Mouse (Mus musculus) Muller cell, postnatal 12 days (primary cell): ENCODE data around the gene Cgn.
"Not testable (repeated sequence)": the region's sequence is repeated elsewhere in the genome, so short reads cannot be mapped to it uniquely, and the experiment has no call there.

ENCODE experiments used
- DNase-seq: peaks from one replicate; pipeline ENCODE4 v3.0.0-alpha.2; 2015; ENCODE audit errors: inconsistent ontology term

Cgn gene

DNA sequence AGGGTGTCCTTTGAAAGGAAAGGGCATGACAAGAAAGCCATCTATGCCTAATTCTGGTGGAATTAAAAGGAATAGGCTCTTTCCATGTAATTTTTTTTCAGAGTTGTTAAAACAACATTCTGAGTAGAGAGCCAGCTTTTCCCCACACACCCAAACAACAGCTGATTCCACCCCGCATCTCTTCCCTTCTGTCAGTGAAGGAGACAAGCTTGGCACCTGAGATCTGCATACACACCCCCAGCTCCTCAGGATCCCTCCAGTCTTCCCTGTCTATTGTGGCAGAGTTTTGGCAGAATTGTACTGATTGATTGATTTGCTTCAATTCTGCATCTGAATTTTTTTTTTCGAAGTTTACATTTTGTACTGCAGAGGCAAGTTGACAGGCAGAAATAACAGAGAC is 6.0 kb upstream of the Cgn start:
- DNase-seq = no peak

DNA sequence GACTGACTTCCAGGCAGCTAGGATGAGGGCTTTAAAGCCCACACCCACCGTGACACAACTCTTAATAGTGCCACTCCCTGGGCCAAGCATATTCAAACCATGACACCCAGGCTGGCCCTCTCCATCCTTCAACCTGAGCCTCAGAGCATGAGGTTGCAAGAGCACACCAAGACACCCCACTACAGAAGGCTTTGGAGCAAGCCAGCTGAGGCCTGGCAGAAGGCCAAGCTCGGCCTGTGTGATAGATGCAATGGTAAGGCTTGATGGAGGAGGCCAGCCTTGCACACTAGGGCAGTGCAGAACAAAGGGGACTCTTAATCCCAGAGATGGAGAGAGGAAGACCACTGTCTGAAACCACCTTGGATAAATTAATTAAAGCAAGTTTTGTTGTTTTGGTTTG is 3.2 kb upstream of the Cgn start:
- DNase-seq = no peak

DNA sequence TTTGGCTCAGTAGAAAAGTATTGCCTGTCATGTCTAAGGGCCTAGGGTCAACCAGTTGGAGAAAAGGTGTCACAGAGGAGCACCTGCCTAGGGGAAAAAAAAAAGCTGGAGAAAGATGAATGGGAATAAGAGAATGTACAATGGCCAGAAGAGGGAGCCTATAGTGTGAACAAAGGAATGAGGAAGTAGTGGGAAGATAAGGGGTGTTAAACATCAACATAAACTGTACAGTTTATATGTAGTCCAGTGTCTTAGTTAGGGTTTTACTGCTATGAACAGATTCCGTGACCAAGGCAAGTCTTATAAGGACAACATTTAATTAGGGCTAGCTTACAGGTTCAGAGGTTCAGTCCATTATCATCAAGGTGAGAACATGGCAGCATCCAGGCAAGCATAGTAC is 2.8 kb upstream of the Cgn start:
- no peak for DNase-seq

DNA sequence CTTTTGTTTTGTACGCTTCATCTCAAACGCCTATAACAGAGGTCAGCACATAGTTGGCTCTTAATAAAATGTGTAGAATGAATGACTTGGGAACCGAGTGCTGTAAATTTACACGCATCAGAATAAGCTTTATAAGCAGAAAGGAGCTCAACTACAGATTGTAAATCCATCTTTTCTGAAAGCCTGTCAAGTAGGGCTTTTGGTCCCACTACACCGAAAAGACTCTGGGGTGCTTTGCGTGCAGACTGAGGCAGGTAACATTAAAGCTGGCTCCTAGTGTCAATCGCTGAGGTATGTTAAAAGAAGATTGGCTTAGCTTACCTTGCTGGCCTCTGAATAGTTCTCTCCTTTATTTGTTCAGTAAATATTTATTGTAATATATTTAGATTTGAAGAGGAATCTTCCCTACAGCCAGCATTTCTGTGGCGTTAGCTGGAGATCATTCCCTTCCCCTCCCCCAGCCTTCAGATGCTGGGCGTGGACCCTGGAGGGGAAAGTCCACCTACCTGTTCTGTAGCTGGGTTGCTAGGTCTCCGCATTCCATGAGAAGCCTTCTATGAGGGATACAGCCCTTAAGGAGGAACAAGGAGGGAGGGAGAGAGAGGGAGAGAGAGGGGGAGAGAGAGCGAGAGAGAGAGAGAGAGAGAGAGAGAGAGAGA is 959 bp upstream of the Cgn start:
- DNase-seq = peak; percentile 24

DNA sequence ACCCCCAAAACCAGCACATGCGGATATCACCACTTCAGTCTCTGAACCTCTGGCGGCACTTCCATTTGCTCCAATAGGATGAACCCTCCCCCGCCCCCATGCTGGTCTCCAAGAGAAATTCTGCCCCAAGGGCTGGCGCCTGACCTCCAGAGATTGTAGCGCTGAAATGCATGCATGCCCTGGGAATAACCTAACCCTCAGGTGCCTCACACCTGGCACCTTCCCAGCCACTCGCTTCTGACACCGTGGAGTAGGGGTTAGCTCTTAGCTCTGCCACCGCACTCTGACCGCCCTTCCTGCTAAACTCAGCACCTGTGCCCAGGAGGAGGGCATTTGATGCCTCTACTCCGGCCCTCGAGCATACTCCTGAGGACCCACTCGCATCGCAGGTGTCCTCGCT is 334 bp downstream of the Cgn start:
- DNase-seq = no peak

DNA sequence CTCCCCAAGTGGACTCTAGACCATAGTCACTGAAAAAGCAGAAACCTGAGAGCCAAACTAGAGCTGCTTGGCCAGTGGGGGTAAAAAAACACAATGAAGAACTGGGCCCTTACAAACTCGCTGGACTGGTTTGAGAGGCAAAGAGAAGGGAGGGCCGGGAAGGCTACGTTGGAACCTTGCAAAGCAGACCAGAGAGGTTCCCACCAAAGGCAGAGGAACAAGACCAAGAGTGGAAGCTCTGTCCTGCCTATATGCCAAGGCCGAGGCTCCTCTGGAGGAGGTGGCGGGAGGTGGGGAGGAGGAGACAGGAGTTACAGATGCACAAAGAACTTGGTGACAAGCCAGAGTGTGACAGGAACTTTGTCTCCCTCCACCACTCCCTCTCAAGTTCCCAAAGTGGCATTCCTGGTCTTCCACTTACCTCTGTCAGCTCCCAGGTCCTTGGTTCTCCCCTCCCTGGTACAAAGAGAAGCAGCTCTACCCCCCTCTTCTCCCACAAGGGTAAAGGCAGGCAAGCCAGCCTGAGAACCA is 2.1 kb downstream of the Cgn start:
- DNase-seq = no peak

- DNase-seq = no peak
Measured at GRCm38 (mm10) chr3:94783462-94783931, 2.8 kb downstream of the Cgn start.

- DNase-seq = peak; percentile 27
Measured at GRCm38 (mm10) chr3:94782936-94783335, 3.4 kb downstream of the Cgn start.

- DNase-seq = no peak
Measured at GRCm38 (mm10) chr3:94781356-94781755, 4.9 kb downstream of the Cgn start.

GRCm38 (mm10) chr3:94775886-94776285 is 10.4 kb downstream of the Cgn start:
- no peak for DNase-seq

DNA sequence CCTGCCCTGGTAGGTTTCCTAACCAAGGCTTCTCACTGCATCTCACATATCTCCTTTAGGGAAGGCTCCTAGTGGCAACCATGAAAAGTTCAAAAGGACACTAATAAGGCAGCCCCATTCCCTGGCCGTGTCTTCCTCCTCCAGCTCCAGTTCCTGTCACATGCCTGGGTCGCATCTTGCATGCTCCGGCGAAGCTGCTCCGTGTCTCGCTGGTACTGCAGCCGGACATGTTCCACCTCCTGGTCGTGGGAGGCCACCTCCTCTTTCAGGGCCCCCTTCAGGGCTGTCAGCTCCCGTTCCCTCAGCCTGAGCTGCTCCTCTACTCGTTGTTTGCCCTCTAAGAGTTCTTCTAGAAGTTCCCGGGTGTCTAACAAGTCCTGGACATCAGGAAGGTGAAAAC is 12.3 kb downstream of the Cgn start:
- DNase-seq = no peak

DNA sequence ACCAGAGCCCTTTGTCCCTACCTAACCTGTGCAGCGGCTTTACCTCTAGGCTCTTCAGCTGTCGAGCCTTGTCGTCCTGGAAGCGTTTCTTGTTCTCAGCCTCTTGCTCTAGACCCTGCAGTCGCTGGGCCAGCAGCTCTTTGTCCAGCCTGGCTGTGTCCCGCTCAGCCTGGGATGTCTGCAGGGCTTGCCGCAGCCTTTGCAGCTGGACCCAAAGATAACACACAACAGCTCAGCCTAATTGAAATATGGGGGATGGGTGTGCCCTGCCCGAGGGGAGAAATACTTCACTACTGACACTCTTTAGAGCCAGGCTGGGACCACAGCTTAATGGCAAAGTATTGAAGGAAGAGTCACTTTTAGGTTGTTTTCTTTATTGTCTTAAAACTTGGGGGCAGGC is 20.8 kb downstream of the Cgn start:
- not testable (repeated sequence) for DNase-seq

DNA sequence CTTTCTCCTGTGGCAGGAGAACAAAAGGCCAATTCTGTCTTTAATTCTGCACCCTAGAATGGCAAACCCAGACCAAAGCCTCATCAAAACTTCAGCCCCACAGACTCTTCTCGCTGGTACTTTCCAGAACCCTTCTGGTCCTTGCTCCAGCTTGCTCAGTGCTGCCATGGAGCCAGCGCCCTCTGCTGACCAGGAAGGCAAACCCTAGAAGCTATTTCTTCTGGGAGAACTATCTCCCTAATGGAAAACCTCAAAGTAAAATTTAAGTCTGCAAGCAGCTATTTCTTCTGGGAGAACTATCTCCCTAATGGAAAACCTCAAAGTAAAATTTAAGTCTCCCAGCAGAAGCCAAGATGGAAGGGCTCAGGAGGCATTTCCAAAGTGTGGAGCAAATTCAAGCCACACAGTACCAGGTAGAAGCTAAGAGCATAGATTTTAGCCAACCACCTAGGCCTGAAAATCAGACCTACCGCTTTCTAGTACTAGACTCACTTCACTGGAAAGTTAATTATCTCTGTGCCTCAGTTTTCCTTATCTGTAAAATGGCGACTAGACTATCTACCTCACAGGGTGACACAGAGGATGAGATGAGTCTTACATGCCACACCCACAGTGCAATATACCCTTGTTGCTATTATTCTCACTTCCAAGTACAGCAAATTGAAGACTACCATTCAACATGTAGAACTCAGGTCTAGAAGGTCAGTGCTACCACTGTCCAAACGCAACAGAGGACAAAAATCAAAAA is 21.6 kb downstream of the Cgn start:
- DNase-seq = not testable (repeated sequence)

DNA sequence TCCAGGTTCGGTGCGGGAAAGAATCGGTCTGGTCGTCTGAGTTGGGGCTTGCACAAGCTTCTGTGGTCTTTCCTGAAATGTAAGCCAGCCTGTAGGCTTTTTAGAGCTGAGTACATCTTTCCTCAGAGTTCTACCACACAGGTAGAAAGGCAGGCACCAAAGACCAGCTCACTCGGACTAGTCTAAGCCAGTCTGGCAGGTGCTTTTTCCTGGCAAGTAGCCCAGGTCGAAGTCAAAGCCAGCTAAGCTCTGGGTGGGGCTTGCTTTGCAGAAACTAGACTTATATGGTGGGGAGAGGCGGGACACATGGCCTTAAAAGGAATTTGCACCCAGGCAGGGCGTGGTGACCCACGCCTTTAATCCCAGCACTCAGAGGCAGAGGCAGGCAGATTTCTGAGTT is 27.9 kb downstream of the Cgn start:
- not testable (repeated sequence) for DNase-seq

DNA sequence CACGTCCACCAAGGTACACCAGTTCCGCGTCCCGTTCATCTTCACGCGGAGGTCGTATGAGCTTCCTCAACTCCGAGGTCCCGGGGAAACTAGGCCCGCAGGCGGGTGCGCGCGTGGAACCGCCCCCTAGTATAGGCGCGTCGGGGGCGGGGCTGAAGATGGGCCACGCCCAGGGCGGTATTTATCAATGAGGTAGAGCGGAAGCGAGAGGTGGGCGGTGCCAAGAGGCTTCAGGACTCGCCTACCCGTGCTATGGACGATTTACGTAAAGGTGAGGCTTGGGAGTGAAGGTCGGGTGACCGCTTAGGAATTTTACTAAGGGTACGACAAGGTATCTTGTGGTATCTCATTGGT is 28.3 kb downstream of the Cgn start:
- not testable (repeated sequence) for DNase-seq

DNA sequence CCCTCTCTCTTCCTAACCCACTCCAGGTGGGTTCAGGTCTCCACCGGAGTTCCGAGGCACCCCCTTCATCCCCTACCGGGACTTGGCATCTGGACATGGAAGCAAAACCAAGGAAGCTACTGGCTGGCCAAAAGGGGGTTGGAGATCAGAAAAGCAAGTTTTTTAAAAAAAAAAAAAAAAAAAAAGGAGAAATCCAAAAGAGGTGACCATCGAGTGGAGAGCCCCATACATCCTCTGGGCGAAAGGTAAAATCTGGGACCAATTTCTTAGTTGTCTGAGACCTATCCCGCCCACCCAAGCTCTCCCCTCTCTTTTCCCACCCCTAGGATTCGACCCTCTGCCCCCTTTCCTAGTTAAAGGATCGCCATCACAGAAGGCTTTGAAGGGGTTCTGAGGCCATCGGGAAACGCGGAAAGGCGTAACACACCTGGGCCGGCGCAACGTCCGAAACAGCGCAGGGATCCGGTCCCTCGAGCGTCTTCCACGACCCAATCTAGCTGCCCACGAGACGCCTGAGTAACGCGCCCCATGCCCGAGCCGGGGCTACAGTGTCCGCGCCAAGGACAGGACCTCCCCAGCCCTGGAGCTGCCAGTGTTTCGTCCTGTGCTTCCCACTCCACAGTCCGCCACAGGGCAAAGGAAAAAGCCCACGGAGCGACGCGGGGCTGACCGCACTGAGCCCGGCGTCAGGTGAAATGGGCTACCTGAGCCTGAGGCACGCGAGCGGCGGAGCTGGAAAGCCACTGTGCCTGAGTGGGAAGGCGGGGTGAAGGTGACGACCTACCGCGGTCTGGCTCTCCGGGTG is 28.8 kb downstream of the Cgn start:
- DNase-seq = peak; percentile 10

DNA sequence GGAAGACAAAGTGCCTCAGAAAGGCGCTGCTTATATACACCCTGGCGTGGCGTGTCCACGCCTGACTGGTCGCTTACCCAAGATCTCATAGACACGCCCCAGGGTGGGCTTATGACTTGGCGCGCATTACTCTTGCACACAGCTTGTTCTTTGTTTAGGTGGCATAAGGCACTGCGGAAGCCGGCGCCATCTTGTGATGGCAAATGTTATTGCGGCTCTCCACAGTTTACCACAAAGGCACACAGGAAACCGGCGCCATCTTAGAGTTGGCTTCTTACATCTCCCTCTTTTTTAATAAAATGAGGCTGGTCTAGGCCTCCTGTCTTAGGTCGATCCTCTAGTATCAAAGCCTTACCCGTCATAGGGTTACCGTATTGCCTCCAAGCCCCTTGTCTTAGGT is 40.6 kb downstream of the Cgn start:
- no peak for DNase-seq

DNA sequence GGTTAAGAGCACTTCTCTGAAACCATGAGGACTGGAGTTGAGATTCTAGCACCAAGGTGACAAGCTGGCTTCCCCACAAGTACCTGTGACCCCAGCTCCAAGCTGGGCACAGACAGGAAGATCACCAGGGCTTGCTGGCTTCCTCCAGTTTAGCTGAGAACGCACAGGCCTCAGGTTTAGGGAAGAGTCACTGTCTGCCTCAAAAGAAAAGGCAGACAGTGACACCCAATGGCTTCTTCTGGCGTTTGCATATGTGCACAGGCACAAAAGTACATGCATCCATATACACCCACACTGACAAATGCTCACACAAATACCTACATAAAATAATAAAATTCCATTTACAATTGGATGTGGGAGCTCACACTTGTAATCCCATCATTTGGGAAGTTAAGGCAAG is 62.7 kb downstream of the Cgn start:
- peak; percentile 2 for DNase-seq

DNA sequence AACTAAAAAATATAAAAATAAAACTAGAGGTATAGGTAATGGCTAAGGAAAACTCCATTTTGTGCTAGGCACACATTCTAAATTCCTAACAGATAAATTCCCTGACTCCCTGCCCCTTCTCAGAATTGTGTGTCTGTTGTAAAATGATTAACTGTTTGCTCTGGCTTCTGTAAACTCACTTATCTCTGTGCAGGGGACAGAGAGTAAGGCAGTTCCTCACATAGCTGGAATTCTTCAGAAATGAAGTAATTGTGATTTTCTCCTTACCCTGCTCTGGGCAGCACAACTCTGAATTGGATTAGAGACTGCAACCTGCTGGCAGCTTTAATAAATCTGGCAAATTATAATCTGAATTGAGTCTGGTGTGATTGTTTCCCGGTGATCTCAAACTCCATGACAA is 68.0 kb downstream of the Cgn start:
- not testable (repeated sequence) for DNase-seq

DNA sequence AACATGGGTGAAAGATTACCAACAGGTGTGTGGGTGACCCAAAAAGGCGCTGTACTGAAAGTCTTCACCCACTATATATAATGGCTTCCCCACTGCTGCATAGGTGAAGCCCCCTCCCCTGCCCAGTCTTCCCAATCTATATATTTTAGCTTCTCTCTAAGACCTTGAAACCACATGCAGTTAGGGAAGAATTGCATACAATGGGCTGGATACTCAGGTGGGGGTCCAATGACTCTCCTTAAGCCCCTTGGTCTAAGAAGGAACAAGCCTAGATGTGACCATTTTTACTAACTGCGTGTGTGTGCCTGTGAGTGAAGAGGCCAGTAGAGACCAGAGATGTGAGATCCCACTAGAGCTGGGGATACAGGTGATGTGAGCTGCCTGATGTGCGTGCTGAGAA is 72.9 kb downstream of the Cgn start:
- not testable (repeated sequence) for DNase-seq

GRCm38 (mm10) chr3:94710591-94710990 is 75.7 kb downstream of the Cgn start:
- not testable (repeated sequence) for DNase-seq
